Mouse (Mus musculus): ENCODE results near the gene Fignl1. TPM values are rescaled to one million over a fixed set of nuclear protein-coding genes. Genes with fewer than 3 reads are reported as not detected.
A peak's percentile ranks its signal among the peaks of the same experiment; 100 is the strongest.

Fignl1 gene
- polyA plus RNA-seq (2015; fragmentation: Nextera tagmentation; extraction: Ambion mirVana): 41.8 and 43.2 TPM in 2 replicates

DNA sequence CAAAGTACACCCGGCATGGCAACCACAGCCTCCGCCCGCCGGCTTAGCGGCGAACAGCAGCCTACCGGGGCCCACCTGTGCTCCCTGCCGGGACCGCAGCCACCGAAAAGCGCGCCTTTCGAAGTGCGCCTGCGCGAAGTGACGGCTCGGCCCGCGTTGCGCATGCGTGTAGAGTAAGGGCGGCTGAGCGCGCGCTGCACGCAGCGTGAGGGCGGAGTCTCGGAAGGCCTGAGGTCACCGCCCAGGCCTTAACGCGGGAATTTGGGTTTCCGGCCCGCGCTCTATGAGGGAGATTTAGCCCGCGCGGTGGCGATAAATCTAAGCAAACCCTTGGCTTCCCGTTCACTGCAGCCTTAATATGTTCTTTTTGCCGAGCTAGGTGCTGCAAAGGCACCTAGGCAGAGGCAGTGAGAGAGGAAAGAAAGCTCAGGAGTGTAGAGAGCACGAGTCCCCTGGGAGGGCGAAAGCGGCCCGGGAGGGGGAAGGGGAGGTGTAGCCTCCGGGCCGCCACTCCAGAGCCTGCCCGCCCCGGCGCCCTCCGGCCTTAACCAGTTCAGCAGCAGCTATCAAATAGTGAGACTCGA, at the start of gene Fignl1:
TSS of gene Fignl1 (minus strand) at position 143 of the 584 bp plus-strand sequence.
- Histone ChIP-seq H3K4me1 (peaks cover 11% of the 10 kb centered on the region; the same call in 1 of the 2 replicates), H3K4me2 (peak within 1 kb of the TSS; percentile 86), H3K4me3 (peak within 1 kb of the TSS; percentile 76), H3K36me3 (0 out of 2 replicates have a peak, but pooled peaks cover 4% of the 10 kb centered on the region), H3K9me3 (no peaks in the 10 kb centered on the region), H3K27ac (peak within 1 kb of the TSS; percentile 99), H3K9ac (peak within 1 kb of the TSS; percentile 68), H3K27me3 (no peaks in the 10 kb centered on the region)
- WGBS: under 1% methylated on average over 53 of the region's 53 CpGs
- peak; percentile 95 for ATAC-seq (ENCODE audit: insufficient number of reproducible peaks, low FRiP score, low TSS enrichment, low read depth)

DNA sequence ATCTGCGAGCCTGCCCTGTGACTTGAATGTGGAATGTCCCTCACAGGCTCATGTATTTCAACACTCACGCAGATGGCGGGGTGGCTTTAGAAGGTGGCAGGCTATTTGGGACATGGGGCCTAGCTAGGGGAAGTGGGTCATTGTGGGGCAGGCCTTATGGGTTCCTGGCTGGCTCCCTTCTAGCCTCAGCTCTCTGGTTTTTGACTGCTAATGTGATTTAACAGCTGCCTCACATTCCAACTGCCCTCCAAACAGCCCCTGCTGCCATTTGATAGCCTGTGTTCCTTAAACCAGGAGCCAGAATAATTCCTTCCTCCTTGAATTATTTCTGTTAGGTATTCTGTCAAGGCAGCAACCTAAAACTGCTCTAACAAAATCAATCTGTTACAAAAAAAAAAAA, 48.2 kb upstream of the Fignl1 start:
- Histone ChIP-seq H3K27ac (no peak overlapping the region), H3K4me3 (no peak overlapping the region), H3K27me3 (no peaks in the 10 kb centered on the region), H3K4me2 (no peak overlapping the region), H3K9ac (no peak overlapping the region), H3K4me1 (peaks cover 27% of the 10 kb centered on the region), H3K9me3 (no peaks in the 10 kb centered on the region), H3K36me3 (no peaks in the 10 kb centered on the region)
- 85% methylated on average over 3 of the region's 3 CpGs for WGBS
- ATAC-seq (ENCODE audit: insufficient number of reproducible peaks, low FRiP score, low TSS enrichment, low read depth): no peak; the same call in 1 of the 2 replicates

DNA sequence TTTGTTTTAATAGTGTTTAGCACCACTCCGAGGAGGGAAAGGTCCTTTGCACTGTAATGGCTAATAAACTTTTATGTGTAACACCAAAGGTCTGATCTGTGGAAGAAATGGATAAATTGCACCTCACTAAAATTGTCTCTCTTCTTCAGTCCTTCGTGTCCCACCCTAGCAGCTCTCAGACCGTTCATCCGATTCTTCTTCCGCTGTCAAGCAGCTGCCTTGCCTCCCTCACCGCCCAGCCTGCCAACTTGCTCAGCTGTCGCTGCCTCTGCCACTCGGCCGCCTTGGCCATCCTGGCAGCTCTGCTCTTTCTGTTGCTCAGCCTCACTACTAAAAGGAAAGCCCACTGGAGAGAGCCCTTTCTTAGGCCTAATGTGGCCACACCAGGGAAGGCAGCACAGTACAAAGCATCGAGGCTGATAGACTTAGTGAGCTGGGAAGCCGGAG, 46.9 kb upstream of the Fignl1 start:
- peaks cover 31% of the 10 kb centered on the region for H3K4me1 ChIP-seq
- no peak overlapping the region for H3K4me3 ChIP-seq
- peak overlapping the region; percentile 85 for H3K27ac ChIP-seq
- ATAC-seq (ENCODE audit: insufficient number of reproducible peaks, low FRiP score, low TSS enrichment, low read depth): no peak
- no peak overlapping the region for H3K9ac ChIP-seq
- no peaks in the 10 kb centered on the region for H3K36me3 ChIP-seq
- no peak overlapping the region for H3K4me2 ChIP-seq
- WGBS: 37% methylated on average over 11 of the region's 11 CpGs
- no peaks in the 10 kb centered on the region for H3K27me3 ChIP-seq
- no peaks in the 10 kb centered on the region for H3K9me3 ChIP-seq

DNA sequence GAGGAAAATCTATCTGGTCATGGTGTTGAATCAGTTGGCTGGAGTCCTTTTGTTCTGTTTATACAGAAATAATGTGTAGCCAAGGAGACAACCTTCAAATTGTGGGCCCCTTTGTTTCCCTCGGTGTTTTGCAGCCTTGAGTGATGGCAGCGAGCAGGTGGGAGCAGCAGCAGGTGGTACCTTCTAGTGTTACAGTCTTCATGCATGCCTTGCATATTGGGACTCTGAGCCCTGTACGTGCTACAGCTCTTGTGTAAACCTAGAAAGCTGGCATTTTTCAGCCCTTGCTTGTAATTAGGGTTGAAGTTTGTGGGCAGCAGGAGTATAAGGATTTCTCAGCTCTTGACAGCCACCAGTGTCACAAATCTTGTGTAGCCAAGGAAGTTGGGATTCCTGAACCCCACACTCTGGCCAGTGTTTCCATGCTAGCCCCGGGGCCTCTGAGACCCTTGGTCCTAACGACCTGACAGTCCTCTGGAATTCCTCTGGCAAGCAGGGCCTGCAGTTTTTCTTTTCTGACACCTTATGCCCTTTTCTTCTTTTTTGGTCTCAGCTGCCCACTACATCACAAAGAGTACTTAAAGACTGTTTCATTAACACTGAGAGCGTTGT, 46.4 kb upstream of the Fignl1 start:
- H3K4me2 ChIP-seq: no peak overlapping the region
- H3K9ac ChIP-seq: no peak overlapping the region
- H3K27me3 ChIP-seq: no peaks in the 10 kb centered on the region
- ATAC-seq (ENCODE audit: insufficient number of reproducible peaks, low FRiP score, low TSS enrichment, low read depth): peak; percentile 60; the same call in 1 of the 2 replicates
- no peaks in the 10 kb centered on the region for H3K36me3 ChIP-seq
- peaks cover 37% of the 10 kb centered on the region for H3K4me1 ChIP-seq
- WGBS: 25% methylated on average over 6 of the region's 6 CpGs
- H3K4me3 ChIP-seq: no peak overlapping the region
- no peaks in the 10 kb centered on the region for H3K9me3 ChIP-seq
- peak overlapping the region; percentile 85 for H3K27ac ChIP-seq

DNA sequence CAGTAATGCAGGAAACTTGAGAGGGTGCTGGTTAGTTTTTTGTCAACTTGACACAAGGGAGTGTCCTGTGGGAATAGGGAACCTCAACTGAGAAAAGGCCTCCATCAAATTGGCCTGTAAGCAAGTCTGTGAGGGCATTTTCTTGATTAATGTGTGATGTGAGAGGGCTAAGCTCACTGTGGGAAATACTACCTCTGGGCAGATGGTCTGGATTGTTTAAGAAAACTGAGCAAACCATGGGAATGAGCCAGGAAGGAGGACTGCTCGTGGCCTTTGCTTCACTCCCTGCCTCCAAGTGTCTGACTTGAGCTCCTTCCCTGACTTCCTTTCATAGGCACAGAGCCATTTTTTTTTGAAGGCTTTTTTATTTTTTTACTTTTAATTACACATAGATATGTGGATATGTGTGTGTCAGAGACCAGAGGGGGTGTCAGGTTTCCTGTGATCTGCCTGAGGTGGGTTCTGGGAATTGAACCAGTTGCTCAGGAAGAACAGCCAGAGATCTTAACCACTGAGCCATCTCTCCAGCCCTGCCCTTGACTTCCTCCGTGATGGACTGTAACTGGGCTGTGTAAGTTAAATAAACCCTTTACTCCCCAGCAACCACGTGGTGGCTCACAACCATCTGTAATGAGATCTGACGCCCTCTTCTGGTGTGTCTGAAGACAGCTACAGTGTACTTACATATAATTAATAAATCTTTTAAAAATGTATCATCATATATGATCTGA, 45.1 kb upstream of the Fignl1 start:
- no peaks in the 10 kb centered on the region for H3K27me3 ChIP-seq
- H3K9ac ChIP-seq: no peak overlapping the region
- H3K36me3 ChIP-seq: no peaks in the 10 kb centered on the region
- H3K27ac ChIP-seq: peak overlapping the region; percentile 85
- peaks cover 44% of the 10 kb centered on the region for H3K4me1 ChIP-seq
- 38% methylated on average over 4 of the region's 4 CpGs for WGBS
- H3K4me3 ChIP-seq: no peak overlapping the region
- no peak overlapping the region for H3K4me2 ChIP-seq
- no peaks in the 10 kb centered on the region for H3K9me3 ChIP-seq
- ATAC-seq (ENCODE audit: insufficient number of reproducible peaks, low FRiP score, low TSS enrichment, low read depth): no peak

DNA sequence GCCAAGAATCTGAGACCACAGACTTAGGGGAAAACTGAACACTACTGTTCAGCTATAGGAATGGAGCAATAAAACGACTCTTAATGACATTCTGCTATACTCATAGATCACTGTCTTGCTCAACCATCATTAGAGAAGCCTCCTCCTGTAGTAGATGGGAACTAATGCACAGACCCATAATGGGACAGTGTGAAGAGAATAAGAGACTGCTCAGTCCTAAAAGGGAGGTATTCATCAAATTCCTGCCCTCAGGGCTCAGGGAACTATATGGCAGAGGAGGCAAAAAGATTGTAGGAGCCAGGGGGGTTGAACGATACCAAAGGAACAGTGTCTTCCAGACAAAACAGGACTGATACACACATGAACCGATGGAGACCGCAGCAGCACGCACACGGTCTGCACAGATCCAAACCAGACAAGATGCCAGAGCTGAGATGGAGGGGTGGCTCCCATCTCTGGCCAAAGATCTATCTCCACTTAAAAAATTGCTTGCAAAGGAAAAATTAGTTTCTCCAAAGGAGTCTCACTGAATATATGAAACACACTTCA, 43.3 kb upstream of the Fignl1 start:
- H3K4me3 ChIP-seq: no peak overlapping the region
- no peaks in the 10 kb centered on the region for H3K27me3 ChIP-seq
- H3K4me1 ChIP-seq: peaks cover 44% of the 10 kb centered on the region
- no peak overlapping the region for H3K4me2 ChIP-seq
- H3K9me3 ChIP-seq: no peaks in the 10 kb centered on the region
- peak overlapping the region; percentile 84 for H3K27ac ChIP-seq
- H3K9ac ChIP-seq: no peak overlapping the region
- 55% methylated on average over 6 of the region's 6 CpGs for WGBS
- no peaks in the 10 kb centered on the region for H3K36me3 ChIP-seq
- ATAC-seq (ENCODE audit: insufficient number of reproducible peaks, low FRiP score, low TSS enrichment, low read depth): peak; percentile 58

DNA sequence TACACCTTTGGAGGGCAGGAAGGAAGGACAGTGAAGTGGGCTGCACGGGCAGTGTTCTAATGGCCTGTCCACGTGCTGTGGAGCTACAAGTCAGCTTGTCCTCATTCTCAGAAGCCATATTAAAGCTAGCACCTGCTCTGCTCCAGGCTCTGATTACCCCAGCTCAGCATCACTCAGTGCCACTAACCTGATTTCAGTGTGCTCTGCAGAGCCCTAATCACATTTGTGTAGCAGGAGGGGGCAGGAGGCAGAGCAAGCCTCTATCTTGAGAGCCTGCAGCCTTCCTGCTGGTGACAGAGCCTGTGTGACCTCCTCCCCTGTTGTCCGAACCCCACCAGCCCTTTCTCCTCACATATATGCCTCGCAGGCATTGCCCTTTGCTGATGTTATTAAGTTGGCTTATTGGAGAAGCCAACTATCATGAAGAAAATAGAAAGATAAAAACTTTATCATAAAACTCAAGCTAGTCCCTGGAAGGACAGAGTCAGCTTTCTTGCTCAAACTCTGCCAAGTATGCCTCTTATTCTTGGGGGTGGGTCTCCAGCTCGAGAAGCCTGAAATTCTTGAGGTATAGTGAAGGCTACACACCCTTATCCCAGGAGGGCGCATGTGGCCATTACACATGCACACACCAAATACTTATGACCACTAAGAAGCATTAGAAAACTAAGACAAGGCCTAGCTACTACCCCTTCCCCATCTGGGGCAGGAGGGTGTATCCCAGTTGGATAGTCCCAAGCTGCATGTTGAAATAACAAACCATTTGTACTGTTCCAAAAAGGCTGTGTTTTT, 41.9 kb upstream of the Fignl1 start:
- no peaks in the 10 kb centered on the region for H3K27me3 ChIP-seq
- no peak overlapping the region for H3K4me2 ChIP-seq
- no peaks in the 10 kb centered on the region for H3K9me3 ChIP-seq
- ATAC-seq (ENCODE audit: insufficient number of reproducible peaks, low FRiP score, low TSS enrichment, low read depth): no peak
- H3K4me3 ChIP-seq: no peak overlapping the region
- peaks cover 37% of the 10 kb centered on the region for H3K4me1 ChIP-seq
- H3K27ac ChIP-seq: peak overlapping the region; percentile 84
- no peaks in the 10 kb centered on the region for H3K36me3 ChIP-seq
- WGBS: 56% methylated on average over 6 of the region's 6 CpGs
- no peak overlapping the region for H3K9ac ChIP-seq

DNA sequence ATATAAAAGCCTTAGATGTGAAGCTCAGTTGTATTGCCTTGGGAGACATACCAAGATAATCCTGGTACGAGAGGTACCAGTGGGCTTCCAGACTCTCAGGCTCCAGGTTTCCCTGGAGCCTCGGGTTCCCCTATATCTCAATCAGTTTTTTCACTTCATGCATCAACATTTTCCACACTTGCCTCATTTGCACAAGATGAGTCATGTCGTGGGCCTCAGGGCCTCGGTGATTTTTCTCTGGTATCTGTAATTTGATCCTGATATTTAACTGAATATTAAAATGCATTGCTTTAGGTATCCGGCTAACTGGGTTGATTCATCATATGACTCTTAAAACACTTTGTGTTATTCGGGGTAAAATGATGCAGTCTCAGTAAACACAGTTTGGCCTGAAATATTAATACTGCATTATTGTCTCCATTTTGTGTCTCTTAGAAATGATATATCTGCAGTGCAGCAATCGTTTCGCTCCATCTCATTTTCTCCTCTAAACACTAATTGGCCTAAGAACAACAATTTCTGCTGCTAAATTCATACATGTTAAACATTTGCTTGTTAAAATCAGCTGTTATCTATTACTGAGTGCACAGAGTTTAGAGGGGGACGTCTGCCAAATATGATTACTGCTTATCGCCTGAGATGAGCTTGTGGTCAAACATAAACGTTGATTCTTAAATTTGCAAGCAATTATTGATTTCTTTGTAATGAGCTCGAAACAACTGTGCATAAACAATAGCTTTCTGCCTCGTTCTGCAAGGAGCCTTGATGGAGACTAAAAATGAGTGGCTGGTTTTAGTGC, 41.0 kb upstream of the Fignl1 start:
- no peaks in the 10 kb centered on the region for H3K36me3 ChIP-seq
- ATAC-seq (ENCODE audit: insufficient number of reproducible peaks, low FRiP score, low TSS enrichment, low read depth): no peak
- WGBS: 51% methylated on average over 13 of the region's 13 CpGs
- H3K27ac ChIP-seq: peak overlapping the region; percentile 84
- H3K4me3 ChIP-seq: no peak overlapping the region
- peaks cover 35% of the 10 kb centered on the region for H3K4me1 ChIP-seq
- no peaks in the 10 kb centered on the region for H3K27me3 ChIP-seq
- no peak overlapping the region for H3K9ac ChIP-seq
- no peaks in the 10 kb centered on the region for H3K9me3 ChIP-seq
- no peak overlapping the region for H3K4me2 ChIP-seq

- Histone ChIP-seq H3K27me3 (no peaks in the 10 kb centered on the region), H3K36me3 (no peaks in the 10 kb centered on the region), H3K9me3 (no peaks in the 10 kb centered on the region), H3K4me3 (no peak overlapping the region), H3K4me2 (no peak overlapping the region), H3K27ac (no peak overlapping the region), H3K4me1 (peaks cover 39% of the 10 kb centered on the region), H3K9ac (no peak overlapping the region)
- WGBS: 92% methylated on average over 4 of the region's 4 CpGs
- ATAC-seq (ENCODE audit: insufficient number of reproducible peaks, low FRiP score, low TSS enrichment, low read depth): no peak
These were observed 39.7 kb upstream of the Fignl1 start for GRCm38 (mm10) chr11:11848467-11848866.

- no peaks in the 10 kb centered on the region for H3K36me3 ChIP-seq
- no peaks in the 10 kb centered on the region for H3K27me3 ChIP-seq
- no peak overlapping the region for H3K4me2 ChIP-seq
- no peak overlapping the region for H3K9ac ChIP-seq
- H3K9me3 ChIP-seq: no peaks in the 10 kb centered on the region
- 58% methylated on average over 8 of the region's 8 CpGs for WGBS
- peak; percentile 20; the same call in 1 of the 2 replicates for ATAC-seq (ENCODE audit: insufficient number of reproducible peaks, low FRiP score, low TSS enrichment, low read depth)
- peaks cover 23% of the 10 kb centered on the region for H3K4me1 ChIP-seq
- H3K27ac ChIP-seq: peak overlapping the region; percentile 87
- H3K4me3 ChIP-seq: no peak overlapping the region
These were observed 36.3 kb upstream of the Fignl1 start for GRCm38 (mm10) chr11:11845044-11845443.

Data from limb, embryonic 15.5 days (tissue).